Mouse (Mus musculus) liver, embryonic 15.5 days (tissue): Measurements from ENCODE around the gene Cnn3. TPM values are rescaled to one million over a fixed set of nuclear protein-coding genes. Genes with fewer than 3 reads are reported as not detected.

ENCODE experiments used
- ATAC-seq: fragments of 200-750 bp; cut with Nextera tagmentation; 2 replicates; pipeline ENCODE4 v1.8.0; 2017; ENCODE audit warnings: moderate number of reproducible peaks, mild to moderate bottlenecking, moderate library complexity; ENCODE audit not compliant: insufficient read depth
- H3K27ac ChIP-seq: fragments of 300-500 bp; sonication (generic); replicated peaks from 2 replicates; pipeline ENCODE4 v1.5.1; 2015; ENCODE audit warnings: mild to moderate bottlenecking, inconsistent platforms
- H3K27me3 ChIP-seq: fragments of 300-500 bp; sonication (generic); 2 replicates; pipeline ENCODE4 v1.6.1; 2015; ENCODE audit warnings: mild to moderate bottlenecking, inconsistent platforms
- H3K36me3 ChIP-seq: fragments of 300-500 bp; sonication (generic); replicated peaks from 2 replicates; pipeline ENCODE4 v1.6.1; 2015; ENCODE audit warnings: moderate library complexity, mild to moderate bottlenecking, inconsistent platforms
- H3K4me1 ChIP-seq: fragments of 300-500 bp; sonication (generic); replicated peaks from 2 replicates; pipeline ENCODE4 v1.6.1; 2015; ENCODE audit warnings: inconsistent platforms
- H3K4me2 ChIP-seq: fragments of 300-500 bp; sonication (generic); 2 replicates; pipeline ENCODE4 v1.6.1; 2015; ENCODE audit warnings: moderate library complexity, mild to moderate bottlenecking, inconsistent platforms
- H3K4me3 ChIP-seq: fragments of 300-500 bp; sonication (generic); replicated peaks from 2 replicates; pipeline ENCODE4 v1.5.1; 2015; ENCODE audit warnings: mild to moderate bottlenecking, inconsistent platforms
- H3K9ac ChIP-seq: fragments of 300-500 bp; sonication (generic); 2 replicates; pipeline ENCODE4 v1.6.1; 2015; ENCODE audit warnings: moderate library complexity, mild to moderate bottlenecking, inconsistent platforms
- H3K9me3 ChIP-seq: fragments of 300-500 bp; sonication (generic); replicated peaks from 2 replicates; pipeline ENCODE4 v1.6.1; 2016; ENCODE audit warnings: inconsistent platforms
- WGBS: fragments of 180-500 bp; shearing (Covaris S2); methylation state at CpG from one replicate; pipeline ENCODE4 v1.1.7; 2015; ENCODE audit warnings: mixed read lengths; ENCODE audit not compliant: insufficient replicate concordance; 5-methylcytosine and 5-hydroxymethylcytosine counted together
- polyA plus RNA-seq: library from polyadenylated mRNA; unstranded; fragments of >200 nt; fragmentation: Nextera tagmentation; extraction: Ambion mirVana; gene quantifications from 2 replicates; pipeline ENCODE4 v1.2.1, GENCODE M21; 2015

The Cnn3 gene
- polyA plus RNA-seq, 1 experiment from 2014 or later, result 98.3 TPM

GRCm38 (mm10) chr3:121492026-121492425 is 65.7 kb downstream of the Cnn3 start:
- Histone ChIP-seq H3K9me3 (no peaks in the 10 kb centered on the region), H3K27ac (no peak overlapping the region), H3K4me1 (no peaks in the 10 kb centered on the region), H3K36me3 (no peaks in the 10 kb centered on the region), H3K27me3 (no peaks in the 10 kb centered on the region), H3K4me2 (no peak overlapping the region), H3K4me3 (no peak overlapping the region), H3K9ac (no peak overlapping the region)
- WGBS, result 62% methylated on average over 5 of the region's 5 CpGs
- ATAC-seq, result no peak

- Histone ChIP-seq H3K27ac (no peak overlapping the region), H3K4me1 (no peaks in the 10 kb centered on the region), H3K4me3 (no peak overlapping the region), H3K27me3 (no peaks in the 10 kb centered on the region), H3K4me2 (no peak overlapping the region), H3K9ac (no peak overlapping the region), H3K9me3 (no peaks in the 10 kb centered on the region), H3K36me3 (no peaks in the 10 kb centered on the region)
- no peak for ATAC-seq
- 57% methylated on average over 7 of the region's 7 CpGs for WGBS
These were observed 67.7 kb downstream of the Cnn3 start for GRCm38 (mm10) chr3:121493997-121494421.

GRCm38 (mm10) chr3:121500225-121500624 is 73.9 kb downstream of the Cnn3 start:
- no peak overlapping the region for H3K27ac ChIP-seq
- 0 out of 2 replicates have a peak, but pooled peaks cover 8% of the 10 kb centered on the region for H3K4me1 ChIP-seq
- no peaks in the 10 kb centered on the region for H3K36me3 ChIP-seq
- H3K4me3 ChIP-seq, result no peak overlapping the region
- ATAC-seq, result no peak
- no peaks in the 10 kb centered on the region for H3K27me3 ChIP-seq
- WGBS, result 25% methylated on average over 10 of the region's 10 CpGs
- H3K9me3 ChIP-seq, result no peaks in the 10 kb centered on the region
- no peak overlapping the region for H3K9ac ChIP-seq
- no peak overlapping the region for H3K4me2 ChIP-seq

GRCm38 (mm10) chr3:121500734-121501133 is 74.4 kb downstream of the Cnn3 start:
- no peak overlapping the region for H3K9ac ChIP-seq
- no peaks in the 10 kb centered on the region for H3K27me3 ChIP-seq
- no peaks in the 10 kb centered on the region for H3K36me3 ChIP-seq
- H3K9me3 ChIP-seq, result no peaks in the 10 kb centered on the region
- WGBS, result 50% methylated on average over 5 of the region's 5 CpGs
- no peak overlapping the region for H3K4me2 ChIP-seq
- H3K4me1 ChIP-seq, result 0 out of 2 replicates have a peak, but pooled peaks cover 8% of the 10 kb centered on the region
- no peak overlapping the region for H3K27ac ChIP-seq
- no peak overlapping the region for H3K4me3 ChIP-seq
- ATAC-seq, result no peak

- H3K9ac ChIP-seq, result no peak overlapping the region
- 62% methylated on average over 8 of the region's 8 CpGs for WGBS
- H3K4me1 ChIP-seq, result 0 out of 2 replicates have a peak, but pooled peaks cover 13% of the 10 kb centered on the region
- no peaks in the 10 kb centered on the region for H3K27me3 ChIP-seq
- no peak overlapping the region for H3K4me2 ChIP-seq
- H3K36me3 ChIP-seq, result no peaks in the 10 kb centered on the region
- ATAC-seq, result no peak
- H3K27ac ChIP-seq, result no peak overlapping the region
- H3K4me3 ChIP-seq, result no peak overlapping the region
- no peaks in the 10 kb centered on the region for H3K9me3 ChIP-seq
These were observed 78.7 kb downstream of the Cnn3 start for GRCm38 (mm10) chr3:121504927-121505487.

- H3K4me3 ChIP-seq, result no peak overlapping the region
- no peaks in the 10 kb centered on the region for H3K9me3 ChIP-seq
- ATAC-seq, result no peak
- no peak overlapping the region for H3K27ac ChIP-seq
- WGBS, result 75% methylated on average over 8 of the region's 8 CpGs
- 0 out of 2 replicates have a peak, but pooled peaks cover 5% of the 10 kb centered on the region for H3K4me1 ChIP-seq
- H3K36me3 ChIP-seq, result no peaks in the 10 kb centered on the region
- H3K4me2 ChIP-seq, result no peak overlapping the region
- H3K9ac ChIP-seq, result no peak overlapping the region
- no peaks in the 10 kb centered on the region for H3K27me3 ChIP-seq
These were observed 79.9 kb downstream of the Cnn3 start for GRCm38 (mm10) chr3:121506175-121506574.

GRCm38 (mm10) chr3:121506756-121507155 is 80.5 kb downstream of the Cnn3 start:
- Histone ChIP-seq H3K27me3 (no peaks in the 10 kb centered on the region), H3K9me3 (no peaks in the 10 kb centered on the region), H3K4me3 (no peak overlapping the region), H3K27ac (no peak overlapping the region), H3K36me3 (no peaks in the 10 kb centered on the region), H3K4me2 (no peak overlapping the region), H3K4me1 (0 out of 2 replicates have a peak, but pooled peaks cover 5% of the 10 kb centered on the region), H3K9ac (no peak overlapping the region)
- ATAC-seq, result no peak
- 67% methylated on average over 7 of the region's 7 CpGs for WGBS

- no peak overlapping the region for H3K4me3 ChIP-seq
- no peak overlapping the region for H3K9ac ChIP-seq
- no peak for ATAC-seq
- no peaks in the 10 kb centered on the region for H3K36me3 ChIP-seq
- H3K27me3 ChIP-seq, result no peaks in the 10 kb centered on the region
- H3K27ac ChIP-seq, result no peak overlapping the region
- no peak overlapping the region for H3K4me2 ChIP-seq
- H3K4me1 ChIP-seq, result 0 out of 2 replicates have a peak, but pooled peaks cover 5% of the 10 kb centered on the region
- H3K9me3 ChIP-seq, result no peaks in the 10 kb centered on the region
- 73% methylated on average over 14 of the region's 14 CpGs for WGBS
These were observed 81.4 kb downstream of the Cnn3 start for GRCm38 (mm10) chr3:121507678-121508077.

Other genes with a start within 250 kb of the Cnn3 start
- 14.9 and 15.4 TPM in 2 replicates for gene Tmem56, start 143.4 kb upstream of the Cnn3 start, polyA plus RNA-seq
- gene Alg14, start 134.7 kb upstream of the Cnn3 start, polyA plus RNA-seq, result 12.7 and 13.5 TPM in 2 replicates
- 15.2 and 16.2 TPM in 2 replicates for gene Slc44a3, start 105.9 kb downstream of the Cnn3 start, polyA plus RNA-seq
- not detected in 2 replicates for gene 4930432M17Rik, start 244.3 kb downstream of the Cnn3 start, polyA plus RNA-seq